Mouse (Mus musculus): ENCODE data around the gene Zfp637.

- TF ChIP-seq POLR2A (IDR thresholded peaks at IDR 0.05; ENCODE audit: control insufficient read depth, extremely low read depth, insufficient read depth, low read length, poor library complexity): no peak
- TF ChIP-seq CTCF (IDR thresholded peaks at IDR 0.05; ENCODE audit: borderline replicate concordance, control insufficient read depth, extremely low read depth, insufficient read depth, low read length, poor library complexity): no peak
These were observed 45.0 kb downstream of the Zfp637 start for GRCm38 (mm10) chr6:117885943-117886342.

Measured in thymus, adult 2 months (tissue).